Mouse (Mus musculus) C2C12 (cell line): ENCODE results near the gene Spint5. TPM values are rescaled to one million over a fixed set of nuclear protein-coding genes. Genes with fewer than 3 reads are reported as not detected.

Source experiments
- H3K27me3 ChIP-seq: one replicate; pipeline ENCODE4 v1.6.1; 2011; ENCODE audit not compliant: control insufficient read depth, insufficient read depth, insufficient read length
- H3K36me3 ChIP-seq: one replicate; pipeline ENCODE4 v1.6.1; 2011; ENCODE audit not compliant: control insufficient read depth, insufficient read depth
- H3K4me3 ChIP-seq: one replicate; pipeline ENCODE4 v1.5.1; 2011; ENCODE audit warnings: mild to moderate bottlenecking, control low read depth; ENCODE audit not compliant: poor library complexity, insufficient read depth, severe bottlenecking
- H3K79me2 ChIP-seq: one replicate; pipeline ENCODE4 v1.6.1; 2011; ENCODE audit not compliant: control insufficient read depth, insufficient read depth
- H3K79me3 ChIP-seq: one replicate; pipeline ENCODE4 v1.6.1; 2011; ENCODE audit warnings: low read depth, control low read depth
- H3ac ChIP-seq: one replicate; pipeline ENCODE3; 2011; ENCODE audit warnings: low read depth; ENCODE audit not compliant: control insufficient read depth, insufficient read length
- CEBPB ChIP-seq: IDR thresholded peaks from one replicate; pipeline ENCODE4 v1.6.1; 2011; ENCODE audit warnings: low read depth, mild to moderate bottlenecking, control low read depth, moderate library complexity
- CTCF ChIP-seq: IDR thresholded peaks from one replicate; pipeline ENCODE4 v1.5.1; 2011; ENCODE audit not compliant: control insufficient read depth, insufficient read depth, insufficient read length
- FOSL1 ChIP-seq: IDR thresholded peaks from one replicate; pipeline ENCODE4 v1.8.0; 2011; ENCODE audit warnings: mild to moderate bottlenecking, low read length; ENCODE audit not compliant: poor library complexity, insufficient read depth, severe bottlenecking
- MAX ChIP-seq: IDR thresholded peaks from one replicate; pipeline ENCODE4 v1.6.1; 2011; ENCODE audit warnings: mild to moderate bottlenecking, control low read depth
- MYOD1 ChIP-seq: IDR thresholded peaks from one replicate; pipeline ENCODE4 v1.6.1; 2011; ENCODE audit warnings: low read depth; ENCODE audit not compliant: control insufficient read depth, insufficient read length
- MYOG ChIP-seq: IDR thresholded peaks from one replicate; pipeline ENCODE4 v1.6.1; 2011; ENCODE audit not compliant: control insufficient read depth, insufficient read length; ENCODE audit errors: extremely low read depth
- USF1 ChIP-seq: IDR thresholded peaks from one replicate; pipeline ENCODE4 v1.6.1; 2011; ENCODE audit warnings: low read depth, mild to moderate bottlenecking, control low read depth, moderate library complexity
- polyA plus RNA-seq: library from polyadenylated mRNA; unstranded; fragments of >200 nt; fragmentation: generic; extraction: Trizol; gene quantifications from one replicate; pipeline ENCODE4 v1.2.1, GENCODE M21; 2012; ENCODE audit warnings: missing spikeins

Gene Spint5
- polyA plus RNA-seq, 1 experiment: not detected

GRCm38 (mm10) chr2:164678848-164679625 lies 36.1 kb upstream of the Spint5 start:
- no peak for TF ChIP-seq CTCF
- no peak for TF ChIP-seq MYOD1
- no peak for TF ChIP-seq CEBPB
- no peak for TF ChIP-seq MAX
- no peak for TF ChIP-seq USF1
- no peak for TF ChIP-seq MYOG
- TF ChIP-seq FOSL1: no peak
- Histone ChIP-seq H3K79me2 (no peaks in the 10 kb centered on the region), H3K27me3 (peaks cover 3% of the 10 kb centered on the region), H3K36me3 (no peaks in the 10 kb centered on the region), H3K79me3 (no peaks in the 10 kb centered on the region), H3K4me3 (no peak overlapping the region), H3ac (no peak overlapping the region)

- peaks cover 6% of the 10 kb centered on the region for H3K27me3 ChIP-seq
- no peaks in the 10 kb centered on the region for H3K36me3 ChIP-seq
- no peak for TF ChIP-seq CEBPB
- TF ChIP-seq MYOG: no peak
- H3K79me3 ChIP-seq: no peaks in the 10 kb centered on the region
- no peaks in the 10 kb centered on the region for H3K79me2 ChIP-seq
- no peak overlapping the region for H3K4me3 ChIP-seq
- no peak overlapping the region for H3ac ChIP-seq
These were observed 35.2 kb upstream of the Spint5 start for GRCm38 (mm10) chr2:164679906-164680305.

GRCm38 (mm10) chr2:164684807-164685206 lies 30.3 kb upstream of the Spint5 start, which contains the start of gene Wfdc13:
Gene Wfdc13, plus strand, starts transcription at chr2:164685107.
- Histone ChIP-seq H3ac (no peak within 1 kb of the TSS), H3K27me3 (peaks cover 36% of the 10 kb centered on the region), H3K79me3 (no peaks in the 10 kb centered on the region), H3K36me3 (no peaks in the 10 kb centered on the region), H3K79me2 (no peaks in the 10 kb centered on the region), H3K4me3 (no peak within 1 kb of the TSS)
- TF ChIP-seq MYOG: no peak
- TF ChIP-seq FOSL1: no peak
- no peak for TF ChIP-seq MYOD1
- TF ChIP-seq CTCF: no peak
- TF ChIP-seq CEBPB: no peak
- no peak for TF ChIP-seq MAX
- no peak for TF ChIP-seq USF1

- H3K79me2 ChIP-seq: no peaks in the 10 kb centered on the region
- no peaks in the 10 kb centered on the region for H3K79me3 ChIP-seq
- TF ChIP-seq MYOD1 (no peak), MAX (no peak), CTCF (no peak), MYOG (no peak), USF1 (no peak), FOSL1 (no peak), CEBPB (no peak)
- H3K4me3 ChIP-seq: no peak within 1 kb of the TSS
- no peak within 1 kb of the TSS for H3ac ChIP-seq
- peaks cover 25% of the 10 kb centered on the region for H3K27me3 ChIP-seq
- H3K36me3 ChIP-seq: no peaks in the 10 kb centered on the region
These were observed 16.9 kb upstream of the Spint5 start, which contains the start of gene Spint4 for GRCm38 (mm10) chr2:164698201-164698600. Gene Spint4, plus strand, starts transcription at chr2:164698501.

- H3K79me2 ChIP-seq: no peaks in the 10 kb centered on the region
- no peaks in the 10 kb centered on the region for H3K79me3 ChIP-seq
- H3K4me3 ChIP-seq: no peak overlapping the region
- TF ChIP-seq CTCF (no peak), USF1 (no peak), FOSL1 (no peak), CEBPB (no peak), MYOG (no peak), MAX (no peak), MYOD1 (no peak)
- H3K36me3 ChIP-seq: no peaks in the 10 kb centered on the region
- no peak overlapping the region for H3ac ChIP-seq
- peaks cover 16% of the 10 kb centered on the region for H3K27me3 ChIP-seq
These were observed 14.1 kb upstream of the Spint5 start for GRCm38 (mm10) chr2:164700959-164701358.

GRCm38 (mm10) chr2:164701761-164702160 lies 13.3 kb upstream of the Spint5 start:
- TF ChIP-seq FOSL1: peak; percentile 28
- no peak for TF ChIP-seq MYOG
- no peak for TF ChIP-seq CEBPB
- H3ac ChIP-seq: no peak overlapping the region
- H3K36me3 ChIP-seq: no peaks in the 10 kb centered on the region
- H3K79me2 ChIP-seq: no peaks in the 10 kb centered on the region
- no peaks in the 10 kb centered on the region for H3K79me3 ChIP-seq
- no peak overlapping the region for H3K4me3 ChIP-seq
- H3K27me3 ChIP-seq: peaks cover 16% of the 10 kb centered on the region
